Mouse (Mus musculus) heart, adult 8-10 months (tissue): Measurements from ENCODE around the gene Urb1. TPM values are rescaled to one million over a fixed set of nuclear protein-coding genes. Genes with fewer than 3 reads are reported as not detected.

Experiments used
- DNase-seq: peaks from one replicate; pipeline ENCODE4 v3.0.0; 2022; ENCODE audit warnings: low spot score
- total RNA-seq, 4 experiments: library from RNA; stranded (reverse); gene quantifications; 2 replicates each; pipeline ENCODE4 v1.2.4; 2022

The Urb1 gene
- total RNA-seq: 1 to 10 TPM; 5.7 to 9.1 (median 7.4) TPM

- peak; percentile 98 for DNase-seq
These were observed at the start of gene Urb1 for GRCm38 (mm10) chr16:90809975-90810715. Gene Urb1, minus strand, starts transcription at chr16:90810413.

- DNase-seq: no peak
These were observed 48.0 kb upstream of the Urb1 start for GRCm38 (mm10) chr16:90858206-90858605.

- DNase-seq: no peak
These were observed 46.5 kb upstream of the Urb1 start for GRCm38 (mm10) chr16:90856552-90857200.

- DNase-seq: no peak
These were observed 41.6 kb upstream of the Urb1 start for GRCm38 (mm10) chr16:90851621-90852334.

- DNase-seq: no peak
These were observed 40.7 kb upstream of the Urb1 start for GRCm38 (mm10) chr16:90850881-90851280.

GRCm38 (mm10) chr16:90849262-90849661 lies 39.0 kb upstream of the Urb1 start:
- DNase-seq: no peak

- no peak for DNase-seq
These were observed 38.5 kb upstream of the Urb1 start for GRCm38 (mm10) chr16:90848697-90849096.

GRCm38 (mm10) chr16:90845591-90845990 lies 35.4 kb upstream of the Urb1 start:
- DNase-seq: no peak

GRCm38 (mm10) chr16:90845038-90845437 lies 34.8 kb upstream of the Urb1 start:
- DNase-seq: no peak

- no peak for DNase-seq
These were observed 32.0 kb upstream of the Urb1 start for GRCm38 (mm10) chr16:90842164-90842563.

- DNase-seq: no peak
These were observed 27.2 kb upstream of the Urb1 start for GRCm38 (mm10) chr16:90837431-90837830.

GRCm38 (mm10) chr16:90833041-90833791 lies 23.0 kb upstream of the Urb1 start:
- no peak for DNase-seq

GRCm38 (mm10) chr16:90832495-90832894 lies 22.3 kb upstream of the Urb1 start:
- DNase-seq: no peak

GRCm38 (mm10) chr16:90831676-90832075 lies 21.5 kb upstream of the Urb1 start:
- DNase-seq: no peak

- peak; percentile 54 for DNase-seq
These were observed 20.6 kb upstream of the Urb1 start for GRCm38 (mm10) chr16:90830686-90831439.

GRCm38 (mm10) chr16:90829894-90830685 lies 19.9 kb upstream of the Urb1 start:
- DNase-seq: peak; percentile 92

GRCm38 (mm10) chr16:90829136-90829535 lies 18.9 kb upstream of the Urb1 start:
- no peak for DNase-seq

- no peak for DNase-seq
These were observed 17.3 kb upstream of the Urb1 start for GRCm38 (mm10) chr16:90827498-90827897.

GRCm38 (mm10) chr16:90826457-90826856 lies 16.2 kb upstream of the Urb1 start, which contains the start of gene Eva1c:
Gene Eva1c, plus strand, starts transcription at chr16:90826719.
- no peak for DNase-seq

- DNase-seq: no peak
These were observed 15.8 kb upstream of the Urb1 start for GRCm38 (mm10) chr16:90826041-90826440.
